Mouse (Mus musculus): ENCODE data around the gene Selenoi. TPM values are rescaled to one million over a fixed set of nuclear protein-coding genes. Genes with fewer than 3 reads are reported as not detected.

Selenoi gene
- polyA plus RNA-seq, 1 experiment from 2014 or later, result 37.3 TPM

DNA sequence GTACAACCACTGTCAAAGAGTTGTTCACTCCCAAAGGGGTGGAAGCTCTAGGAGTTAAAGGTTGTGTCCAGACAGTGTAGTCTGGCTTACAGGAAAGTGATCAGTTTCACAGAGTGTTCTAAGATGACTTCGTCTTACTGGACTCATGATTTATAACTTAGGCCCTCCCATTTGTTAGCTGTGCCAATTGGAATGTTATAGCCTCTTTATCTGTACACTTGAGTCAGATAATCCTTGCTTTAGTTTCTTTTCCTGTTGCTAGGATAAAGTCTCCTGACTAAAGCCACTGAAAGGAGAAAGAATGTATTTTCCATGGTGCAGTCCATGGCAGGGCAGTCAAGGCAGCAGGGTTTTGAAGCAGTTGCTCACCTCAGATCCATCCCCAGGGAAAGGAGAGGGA, 10.0 kb downstream of the Selenoi start:
- no peak overlapping the region for H3K4me3 ChIP-seq (replicated peaks)
- 0 out of 2 replicates have a peak, but pooled peaks cover 12% of the 10 kb centered on the region for H3K4me1 ChIP-seq (replicated peaks)
- H3K27me3 ChIP-seq (replicated peaks), result no peaks in the 10 kb centered on the region
- 17% methylated on average over 1 of the region's 1 CpGs for WGBS
- H3K4me2 ChIP-seq (replicated peaks), result 0 out of 2 replicates have a peak overlapping the region, but pooled peaks have one; percentile 27
- H3K9ac ChIP-seq, result no peak overlapping the region
- peak; percentile 84 for ATAC-seq
- H3K9me3 ChIP-seq, result no peaks in the 10 kb centered on the region
- H3K36me3 ChIP-seq, result no peaks in the 10 kb centered on the region
- peak overlapping the region; percentile 70; the same call in 1 of the 2 replicates for H3K27ac ChIP-seq

DNA sequence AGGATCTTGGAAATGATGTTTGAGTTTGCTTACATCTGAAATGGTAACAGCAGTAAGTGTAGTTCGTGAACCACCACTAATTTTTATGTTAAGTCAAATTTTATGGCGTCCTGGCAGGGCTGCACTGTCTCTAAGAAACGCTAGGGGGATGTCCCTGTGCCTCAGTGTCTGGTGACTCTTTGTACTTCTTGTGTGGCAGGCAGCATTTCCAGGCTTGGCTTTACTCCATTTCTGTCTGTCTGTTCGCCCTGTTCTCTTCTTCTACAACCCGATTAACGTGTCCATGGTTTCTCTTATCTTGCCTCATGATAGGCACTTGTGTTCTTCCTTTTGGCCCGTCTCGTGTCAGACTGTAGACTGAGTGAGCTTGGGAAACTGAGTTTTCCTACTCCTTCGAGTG, 11.4 kb downstream of the Selenoi start:
- ATAC-seq, result no peak
- Histone ChIP-seq H3K4me2 (replicated peaks) (no peak overlapping the region), H3K4me1 (replicated peaks) (0 out of 2 replicates have a peak, but pooled peaks cover 12% of the 10 kb centered on the region), H3K9ac (no peak overlapping the region), H3K36me3 (no peaks in the 10 kb centered on the region), H3K27me3 (replicated peaks) (no peaks in the 10 kb centered on the region), H3K27ac (no peak overlapping the region), H3K9me3 (no peaks in the 10 kb centered on the region), H3K4me3 (replicated peaks) (no peak overlapping the region)
- WGBS, result 60% methylated on average over 9 of the region's 9 CpGs

DNA sequence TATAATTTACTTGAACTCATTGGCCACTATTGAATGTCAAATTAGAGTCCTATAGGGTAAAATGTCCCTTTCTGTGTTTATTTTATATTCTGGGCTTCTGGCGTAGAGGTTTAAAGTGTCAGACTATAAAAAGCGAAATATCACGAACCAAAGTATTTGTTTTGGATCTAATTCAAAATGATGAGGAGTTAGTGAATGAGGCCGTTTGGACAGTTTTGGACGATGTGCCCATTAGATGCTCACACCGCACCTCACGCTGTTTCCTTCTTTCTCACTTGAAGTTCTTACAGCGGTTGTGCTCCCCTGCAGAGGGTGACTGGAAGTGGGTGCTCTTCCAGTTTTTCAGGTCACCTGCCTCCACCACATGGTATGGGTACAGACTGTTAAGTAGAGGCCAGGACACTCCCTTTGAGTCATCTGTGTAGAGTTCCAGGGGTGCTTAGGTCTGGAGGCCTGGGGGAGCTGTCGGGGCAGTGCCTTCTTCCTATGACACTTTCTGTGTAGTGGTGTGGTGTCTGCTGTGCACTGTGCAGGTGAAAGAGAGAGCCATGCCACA, 13.6 kb downstream of the Selenoi start:
- Histone ChIP-seq H3K9me3 (no peaks in the 10 kb centered on the region), H3K27me3 (replicated peaks) (no peaks in the 10 kb centered on the region), H3K9ac (no peak overlapping the region), H3K27ac (no peak overlapping the region), H3K4me1 (replicated peaks) (0 out of 2 replicates have a peak, but pooled peaks cover 12% of the 10 kb centered on the region), H3K36me3 (no peaks in the 10 kb centered on the region), H3K4me2 (replicated peaks) (no peak overlapping the region), H3K4me3 (replicated peaks) (no peak overlapping the region)
- WGBS, result 82% methylated on average over 9 of the region's 9 CpGs
- no peak for ATAC-seq

DNA sequence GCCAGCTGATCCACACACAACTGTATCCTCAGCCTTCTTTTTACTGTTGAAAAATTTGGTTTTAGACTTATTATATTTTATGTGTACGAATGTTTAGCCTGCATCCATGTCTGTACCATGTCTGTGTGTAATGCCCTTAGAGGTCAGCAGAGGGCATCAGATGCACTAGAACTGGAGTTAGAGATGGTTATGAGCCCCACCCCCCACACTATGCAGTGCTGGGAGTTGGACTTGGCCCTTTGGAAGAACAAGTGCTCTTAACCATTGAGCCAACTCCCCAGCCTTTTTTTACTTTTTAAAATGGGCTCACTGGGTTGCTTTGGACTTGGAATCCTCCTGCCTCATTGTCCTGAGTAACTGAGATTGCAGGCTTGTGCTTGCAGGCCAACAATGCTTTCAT, 15.3 kb downstream of the Selenoi start:
- H3K4me1 ChIP-seq (replicated peaks), result 0 out of 2 replicates have a peak, but pooled peaks cover 6% of the 10 kb centered on the region
- H3K4me2 ChIP-seq (replicated peaks), result no peak overlapping the region
- H3K27ac ChIP-seq, result no peak overlapping the region
- no peak overlapping the region for H3K4me3 ChIP-seq (replicated peaks)
- H3K9ac ChIP-seq, result no peak overlapping the region
- ATAC-seq, result no peak
- H3K36me3 ChIP-seq, result peaks cover 4% of the 10 kb centered on the region; the same call in 1 of the 2 replicates
- H3K9me3 ChIP-seq, result no peaks in the 10 kb centered on the region
- H3K27me3 ChIP-seq (replicated peaks), result no peaks in the 10 kb centered on the region
- 98% methylated on average over 1 of the region's 1 CpGs for WGBS

DNA sequence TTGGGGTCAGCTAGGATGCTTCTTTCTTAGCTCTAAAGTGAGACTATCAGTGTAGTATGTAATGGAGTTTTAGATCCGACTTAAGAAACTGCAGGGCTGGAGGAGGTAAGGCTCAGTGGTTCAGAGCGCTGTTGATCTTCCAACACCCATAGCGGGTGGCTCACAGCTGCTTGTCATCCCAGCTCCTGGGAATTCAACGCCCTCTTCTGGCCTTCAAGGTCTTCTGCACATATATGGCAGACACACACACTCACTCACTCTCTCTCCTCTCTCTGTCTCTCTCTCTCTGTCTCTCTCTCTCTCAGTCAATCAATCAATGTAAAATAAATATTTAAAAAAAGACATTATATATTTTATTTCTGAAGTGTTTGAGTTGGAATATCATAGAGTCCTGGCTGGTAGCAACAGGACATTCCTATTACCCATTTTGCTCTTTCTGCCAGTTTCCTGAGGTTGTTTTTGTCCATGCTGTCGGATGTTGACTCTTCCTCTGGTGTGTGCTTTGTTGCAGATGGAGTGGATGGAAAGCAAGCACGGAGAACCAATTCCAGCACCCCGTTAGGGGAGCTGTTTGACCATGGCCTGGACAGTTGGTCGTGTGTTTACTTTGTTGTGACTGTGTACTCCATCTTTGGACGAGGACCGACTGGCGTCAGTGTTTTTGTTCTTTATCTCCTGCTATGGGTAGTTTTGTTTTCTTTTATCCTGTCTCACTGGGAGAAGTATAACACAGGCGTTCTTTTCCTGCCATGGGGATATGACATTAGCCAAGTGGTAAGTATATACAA, 23.4 kb downstream of the Selenoi start:
- Histone ChIP-seq H3K4me1 (replicated peaks) (no peaks in the 10 kb centered on the region), H3K36me3 (peaks cover 4% of the 10 kb centered on the region; the same call in 1 of the 2 replicates), H3K27me3 (replicated peaks) (no peaks in the 10 kb centered on the region), H3K9me3 (no peaks in the 10 kb centered on the region), H3K4me2 (replicated peaks) (no peak overlapping the region), H3K4me3 (replicated peaks) (no peak overlapping the region), H3K9ac (no peak overlapping the region), H3K27ac (no peak overlapping the region)
- no peak for ATAC-seq
- WGBS, result 64% methylated on average over 12 of the region's 12 CpGs

DNA sequence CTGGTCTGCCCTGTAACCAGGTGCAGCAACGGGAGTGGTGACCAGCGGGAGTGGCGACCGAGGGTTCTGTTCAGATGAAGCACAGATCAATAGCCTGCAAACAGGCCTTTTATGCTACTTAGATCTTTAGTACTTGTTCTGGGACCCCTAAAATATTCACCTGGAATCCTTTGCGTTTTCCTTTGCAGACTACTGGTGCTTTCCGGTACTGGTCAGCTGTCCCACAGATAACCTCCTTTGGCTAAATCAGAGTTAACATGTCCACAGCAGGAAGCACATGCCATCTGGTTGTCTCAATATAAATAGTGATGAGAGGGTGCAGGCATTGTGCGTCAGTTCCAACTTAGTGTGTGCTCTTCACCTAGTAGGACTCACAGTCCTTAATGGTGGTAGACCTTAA, 26.4 kb downstream of the Selenoi start:
- no peak overlapping the region for H3K27ac ChIP-seq
- no peak overlapping the region for H3K4me3 ChIP-seq (replicated peaks)
- H3K27me3 ChIP-seq (replicated peaks), result no peaks in the 10 kb centered on the region
- WGBS, result 90% methylated on average over 7 of the region's 7 CpGs
- no peak for ATAC-seq
- H3K4me2 ChIP-seq (replicated peaks), result no peak overlapping the region
- H3K4me1 ChIP-seq (replicated peaks), result no peaks in the 10 kb centered on the region
- no peak overlapping the region for H3K9ac ChIP-seq
- peaks cover 4% of the 10 kb centered on the region; the same call in 1 of the 2 replicates for H3K36me3 ChIP-seq
- H3K9me3 ChIP-seq, result no peaks in the 10 kb centered on the region

DNA sequence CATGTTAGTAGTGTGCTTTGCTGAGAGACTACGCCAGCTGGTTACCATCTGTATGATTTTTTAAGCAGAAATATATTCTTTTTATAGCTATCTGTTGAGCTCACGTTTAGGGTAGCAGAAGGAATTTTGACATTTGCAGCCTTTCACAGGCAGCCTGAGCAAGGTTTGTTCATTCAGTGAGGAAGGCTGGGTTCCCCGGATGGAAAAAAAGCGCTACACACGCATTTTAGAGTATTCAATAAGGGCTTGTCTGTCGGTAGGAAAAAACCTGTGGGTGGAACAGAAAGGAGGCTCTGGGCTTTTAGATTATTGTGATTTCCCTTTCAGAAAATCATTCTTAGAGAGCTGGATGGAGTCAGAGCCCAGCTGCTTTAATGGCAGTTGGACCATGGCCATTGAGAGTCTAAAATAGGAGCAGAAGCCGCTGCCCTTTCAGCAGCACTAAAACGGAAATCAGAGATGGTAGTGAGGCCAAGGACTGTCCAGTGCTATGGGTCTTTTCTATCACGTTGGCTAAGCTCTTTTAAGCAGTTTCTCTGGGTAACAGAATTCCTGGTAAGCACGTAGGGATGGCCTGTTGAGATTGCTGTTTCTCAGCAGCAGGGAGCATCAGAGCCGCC, 38.3 kb downstream of the Selenoi start:
- Histone ChIP-seq H3K27ac (0 out of 2 replicates have a peak overlapping the region, but pooled peaks have one; percentile 1), H3K27me3 (replicated peaks) (no peaks in the 10 kb centered on the region), H3K4me1 (replicated peaks) (0 out of 2 replicates have a peak, but pooled peaks cover 2% of the 10 kb centered on the region), H3K4me2 (replicated peaks) (no peak overlapping the region), H3K4me3 (replicated peaks) (no peak overlapping the region), H3K9ac (no peak overlapping the region; the same call in 1 of the 2 replicates), H3K36me3 (peaks cover 11% of the 10 kb centered on the region; the same call in 1 of the 2 replicates), H3K9me3 (no peaks in the 10 kb centered on the region)
- ATAC-seq, result no peak
- WGBS, result 70% methylated on average over 11 of the region's 11 CpGs

DNA sequence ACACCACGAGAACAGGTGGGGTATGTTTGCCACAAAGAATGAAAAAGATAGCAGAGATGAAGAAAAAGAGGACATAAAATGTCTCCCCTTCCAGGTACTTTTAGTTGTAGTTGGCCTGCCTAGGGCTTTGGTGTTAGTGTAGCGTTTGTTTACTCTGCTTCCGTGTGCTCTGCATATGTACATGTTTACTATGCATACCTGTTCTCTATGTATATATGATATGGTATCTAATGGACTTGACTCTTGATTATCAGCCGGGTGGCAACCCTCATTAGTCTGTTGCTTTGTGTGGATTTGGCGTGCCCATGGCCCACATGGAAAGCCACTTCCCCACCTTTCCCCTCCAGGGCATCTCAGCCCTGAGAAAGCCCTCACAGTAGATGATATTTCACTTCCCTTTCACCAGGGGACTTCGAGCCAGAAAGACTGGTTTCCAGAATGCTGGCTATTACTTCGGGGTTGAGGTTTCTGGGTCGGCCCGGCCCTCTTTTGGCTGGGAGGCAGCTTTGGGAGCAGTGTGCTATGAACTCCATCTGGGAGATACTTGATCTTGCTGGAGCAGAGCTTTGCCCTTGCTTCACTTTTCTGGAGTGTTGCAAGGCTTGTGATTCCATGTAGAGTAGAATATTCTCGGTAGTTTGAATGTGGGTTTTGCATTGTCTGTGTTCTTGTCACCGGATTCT, 39.4 kb downstream of the Selenoi start:
- no peak overlapping the region for H3K4me2 ChIP-seq (replicated peaks)
- peaks cover 7% of the 10 kb centered on the region; the same call in 1 of the 2 replicates for H3K36me3 ChIP-seq
- H3K9ac ChIP-seq, result no peak overlapping the region
- H3K9me3 ChIP-seq, result no peaks in the 10 kb centered on the region
- no peak overlapping the region for H3K27ac ChIP-seq
- 79% methylated on average over 11 of the region's 11 CpGs for WGBS
- no peak overlapping the region for H3K4me3 ChIP-seq (replicated peaks)
- H3K4me1 ChIP-seq (replicated peaks), result 0 out of 2 replicates have a peak, but pooled peaks cover 2% of the 10 kb centered on the region
- no peaks in the 10 kb centered on the region for H3K27me3 ChIP-seq (replicated peaks)
- no peak for ATAC-seq

DNA sequence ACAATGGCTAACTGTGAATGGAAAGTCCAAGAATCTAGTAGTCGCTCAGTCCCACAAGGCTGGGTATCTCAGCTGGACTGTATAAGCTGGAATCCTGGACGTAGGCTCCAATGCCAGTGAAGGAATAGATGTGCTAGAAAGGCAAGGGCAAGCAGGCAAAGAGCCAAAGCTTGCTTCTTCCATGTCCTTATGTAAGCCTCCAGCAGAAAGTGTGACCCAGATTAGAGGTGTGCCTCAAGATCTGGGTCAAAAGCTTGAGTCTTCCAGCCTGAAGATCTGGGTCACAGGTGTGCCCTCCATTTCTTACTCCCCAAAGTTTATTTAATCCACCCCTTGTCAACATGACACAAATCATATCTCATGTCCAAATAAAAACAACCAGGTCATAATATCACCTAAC, 44.0 kb downstream of the Selenoi start:
- no peaks in the 10 kb centered on the region for H3K9me3 ChIP-seq
- WGBS, result 85% methylated on average over 2 of the region's 2 CpGs
- H3K4me3 ChIP-seq (replicated peaks), result no peak overlapping the region
- no peak for ATAC-seq
- H3K4me2 ChIP-seq (replicated peaks), result no peak overlapping the region
- no peak overlapping the region for H3K27ac ChIP-seq
- H3K36me3 ChIP-seq, result no peaks in the 10 kb centered on the region
- H3K4me1 ChIP-seq (replicated peaks), result 0 out of 2 replicates have a peak, but pooled peaks cover 3% of the 10 kb centered on the region
- H3K27me3 ChIP-seq (replicated peaks), result no peaks in the 10 kb centered on the region
- H3K9ac ChIP-seq, result no peak overlapping the region

DNA sequence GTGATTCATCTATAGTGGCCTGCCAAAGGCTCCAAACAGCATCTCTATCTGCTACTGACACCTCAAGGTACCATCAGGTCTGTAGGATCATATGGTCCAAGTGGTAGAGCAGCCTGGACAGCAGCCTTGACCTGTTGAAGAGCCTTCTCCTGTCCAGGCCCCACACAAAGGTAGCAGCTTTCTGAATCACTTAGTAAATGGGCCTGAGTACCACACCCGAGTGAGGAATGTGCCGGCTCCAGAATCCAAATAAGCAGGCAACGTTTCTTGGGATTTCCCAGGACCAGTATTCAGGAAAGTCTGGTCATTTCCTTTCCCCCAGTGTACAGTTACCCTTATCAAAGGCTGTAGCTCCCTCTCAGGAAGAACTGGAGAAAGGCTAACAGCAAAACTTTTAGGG, 46.6 kb downstream of the Selenoi start:
- Histone ChIP-seq H3K4me3 (replicated peaks) (no peak overlapping the region), H3K27ac (0 out of 2 replicates have a peak overlapping the region, but pooled peaks have one; percentile 28), H3K4me2 (replicated peaks) (no peak overlapping the region; the same call in 1 of the 2 replicates), H3K9ac (no peak overlapping the region), H3K36me3 (no peaks in the 10 kb centered on the region), H3K9me3 (no peaks in the 10 kb centered on the region), H3K4me1 (replicated peaks) (0 out of 2 replicates have a peak, but pooled peaks cover 3% of the 10 kb centered on the region), H3K27me3 (replicated peaks) (no peaks in the 10 kb centered on the region)
- peak; percentile 37 for ATAC-seq
- 51% methylated on average over 3 of the region's 3 CpGs for whole genome bisulfite sequencing

DNA sequence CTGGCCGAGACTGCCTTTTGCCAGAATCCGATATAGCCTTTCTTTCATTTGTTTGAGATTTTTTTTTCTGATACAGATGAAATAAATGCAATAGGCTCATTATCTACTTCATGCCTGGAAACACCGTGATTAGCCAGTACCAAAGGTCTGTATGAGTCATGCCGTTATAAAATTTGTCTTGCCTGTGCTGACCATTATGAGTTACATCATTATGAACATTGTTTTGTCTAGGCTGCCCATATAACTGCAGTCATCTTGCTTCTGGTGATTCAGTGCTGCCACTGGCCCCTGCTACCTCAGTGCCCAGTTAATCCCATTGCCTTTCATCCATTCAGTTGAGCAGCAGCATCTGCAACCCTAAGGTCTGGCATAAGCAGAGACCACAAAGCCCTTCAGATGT, 47.1 kb downstream of the Selenoi start:
- H3K27ac ChIP-seq, result no peak overlapping the region
- H3K9me3 ChIP-seq, result no peaks in the 10 kb centered on the region
- 0 out of 2 replicates have a peak, but pooled peaks cover 3% of the 10 kb centered on the region for H3K4me1 ChIP-seq (replicated peaks)
- H3K27me3 ChIP-seq (replicated peaks), result no peaks in the 10 kb centered on the region
- H3K9ac ChIP-seq, result no peak overlapping the region
- H3K4me3 ChIP-seq (replicated peaks), result no peak overlapping the region
- WGBS, result 66% methylated on average over 4 of the region's 4 CpGs
- ATAC-seq, result peak; percentile 90
- no peak overlapping the region for H3K4me2 ChIP-seq (replicated peaks)
- H3K36me3 ChIP-seq, result no peaks in the 10 kb centered on the region

DNA sequence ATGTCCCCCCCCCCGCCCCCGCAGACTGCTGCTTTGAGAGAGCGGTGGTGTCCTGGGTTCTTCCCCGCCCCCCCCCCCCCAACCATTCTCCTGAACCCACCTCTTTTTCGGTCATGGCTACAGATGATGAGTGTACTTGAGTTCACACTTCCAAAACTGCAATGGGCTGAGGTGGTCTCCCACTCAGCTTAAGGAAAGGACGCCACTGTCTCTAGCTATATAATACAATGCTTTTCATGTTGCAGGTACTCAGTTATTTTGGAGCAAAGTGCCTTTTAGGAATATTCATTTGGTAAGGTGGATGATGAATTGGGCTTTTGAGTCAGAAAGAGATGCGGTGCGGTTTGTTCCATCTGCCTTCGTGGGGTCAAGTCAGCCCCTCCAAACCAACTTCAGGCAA, 48.5 kb downstream of the Selenoi start:
- no peak overlapping the region for H3K9ac ChIP-seq
- H3K9me3 ChIP-seq, result peaks cover 3% of the 10 kb centered on the region; the same call in 1 of the 2 replicates
- H3K27me3 ChIP-seq (replicated peaks), result no peaks in the 10 kb centered on the region
- no peak for ATAC-seq
- H3K36me3 ChIP-seq, result no peaks in the 10 kb centered on the region
- H3K4me1 ChIP-seq (replicated peaks), result 0 out of 2 replicates have a peak, but pooled peaks cover 3% of the 10 kb centered on the region
- 41% methylated on average over 9 of the region's 9 CpGs for WGBS
- H3K27ac ChIP-seq, result no peak overlapping the region
- H3K4me3 ChIP-seq (replicated peaks), result peak overlapping the region; percentile 35; the same call in 1 of the 2 replicates
- H3K4me2 ChIP-seq (replicated peaks), result peak overlapping the region; percentile 68

All from intestine, embryonic 15.5 days (tissue).